Mouse (Mus musculus) hindbrain, embryonic 11.5 days (tissue): ENCODE data around the gene Ubfd1. TPM values are rescaled to one million over a fixed set of nuclear protein-coding genes. Genes with fewer than 3 reads are reported as not detected.
A peak's percentile ranks its signal among the peaks of the same experiment; 100 is the strongest.

Source experiments
- ATAC-seq: fragments of 200-750 bp; cut with Nextera tagmentation; 2 replicates; pipeline ENCODE4 v1.8.0; 2017; ENCODE audit warnings: mild to moderate bottlenecking, moderate TSS enrichment, moderate library complexity; ENCODE audit not compliant: low FRiP score
- DNase-seq: peaks from one replicate; pipeline ENCODE4 v3.0.0-alpha.2; 2015; ENCODE audit warnings: low spot score
- H3K27ac ChIP-seq: fragments of 300-500 bp; sonication (generic); 2 replicates; pipeline ENCODE4 v1.5.1; 2014; ENCODE audit warnings: mild to moderate bottlenecking, low read depth, low read length
- H3K27me3 ChIP-seq: fragments of 300-500 bp; sonication (generic); 2 replicates; pipeline ENCODE4 v1.6.1; 2014; ENCODE audit warnings: mild to moderate bottlenecking, low read length, moderate library complexity, mixed read lengths; ENCODE audit not compliant: control insufficient read depth, insufficient read depth
- H3K36me3 ChIP-seq: fragments of 300-500 bp; sonication (generic); 2 replicates; pipeline ENCODE4 v1.6.1; 2014; ENCODE audit warnings: mild to moderate bottlenecking, low read length, moderate library complexity, mixed read lengths; ENCODE audit not compliant: control insufficient read depth, insufficient read depth
- H3K4me1 ChIP-seq: fragments of 300-500 bp; sonication (generic); replicated peaks from 2 replicates; pipeline ENCODE4 v1.6.1; 2014; ENCODE audit warnings: low read length, mixed read lengths; ENCODE audit not compliant: control insufficient read depth, insufficient read depth
- H3K4me2 ChIP-seq: fragments of 300-500 bp; sonication (generic); replicated peaks from 2 replicates; pipeline ENCODE4 v1.6.1; 2014; ENCODE audit warnings: mild to moderate bottlenecking, low read depth, low read length
- H3K4me3 ChIP-seq: fragments of 300-500 bp; sonication (generic); 2 replicates; pipeline ENCODE4 v1.5.1; 2014; ENCODE audit warnings: low read depth, low read length
- H3K9ac ChIP-seq: fragments of 300-500 bp; sonication (generic); 2 replicates; pipeline ENCODE4 v1.6.1; 2014; ENCODE audit warnings: low read depth, low read length
- H3K9me3 ChIP-seq: fragments of 300-500 bp; sonication (generic); 2 replicates; pipeline ENCODE4 v1.6.1; 2016; ENCODE audit warnings: low read length; ENCODE audit not compliant: control insufficient read depth
- WGBS: fragments of 180-500 bp; shearing (Covaris S2); extraction: QIAGEN DNeasy Blood & Tissue Kit; methylation state at CpG from one replicate; pipeline ENCODE4 v1.1.7; 2014; 5-methylcytosine and 5-hydroxymethylcytosine counted together
- polyA plus RNA-seq: library from polyadenylated mRNA; unstranded; fragments of >200 nt; fragmentation: Nextera tagmentation; extraction: Ambion mirVana; gene quantifications from 2 replicates; pipeline ENCODE4 v1.2.1, GENCODE M21; 2014

Ubfd1 gene
- polyA plus RNA-seq, 1 experiment from 2014 or later = 94.1 TPM

GRCm38 (mm10) chr7:122044106-122044505 is 22.9 kb upstream of the Ubfd1 start:
- DNase-seq (no peak), ATAC-seq (no peak)
- Histone ChIP-seq H3K9ac (no peak overlapping the region), H3K9me3 (no peaks in the 10 kb centered on the region), H3K4me2 (no peak overlapping the region), H3K4me1 (no peaks in the 10 kb centered on the region), H3K27ac (no peak overlapping the region), H3K36me3 (no peaks in the 10 kb centered on the region), H3K4me3 (no peak overlapping the region), H3K27me3 (no peaks in the 10 kb centered on the region)
- 86% methylated on average over 8 of the region's 8 CpGs for WGBS

GRCm38 (mm10) chr7:122045181-122045634 is 21.8 kb upstream of the Ubfd1 start:
- H3K27me3 ChIP-seq = no peaks in the 10 kb centered on the region
- H3K4me2 ChIP-seq = no peak overlapping the region
- H3K4me1 ChIP-seq = no peaks in the 10 kb centered on the region
- no peaks in the 10 kb centered on the region for H3K9me3 ChIP-seq
- H3K27ac ChIP-seq = no peak overlapping the region
- no peak for ATAC-seq
- WGBS = 96% methylated on average over 4 of the region's 4 CpGs
- no peak overlapping the region for H3K4me3 ChIP-seq
- H3K9ac ChIP-seq = no peak overlapping the region
- H3K36me3 ChIP-seq = no peaks in the 10 kb centered on the region
- DNase-seq = no peak

- Histone ChIP-seq H3K4me1 (no peaks in the 10 kb centered on the region), H3K27ac (no peak overlapping the region), H3K4me2 (no peak overlapping the region), H3K9me3 (no peaks in the 10 kb centered on the region), H3K4me3 (no peak overlapping the region), H3K36me3 (no peaks in the 10 kb centered on the region), H3K27me3 (no peaks in the 10 kb centered on the region), H3K9ac (no peak overlapping the region)
- ATAC-seq (no peak), DNase-seq (no peak)
- 95% methylated on average over 1 of the region's 1 CpGs for WGBS
Measured at GRCm38 (mm10) chr7:122045711-122046110, 21.3 kb upstream of the Ubfd1 start.

- DNase-seq (no peak), ATAC-seq (no peak)
- H3K36me3 ChIP-seq = 0 out of 2 replicates have a peak, but pooled peaks cover 2% of the 10 kb centered on the region
- no peaks in the 10 kb centered on the region for H3K9me3 ChIP-seq
- no peak overlapping the region for H3K4me2 ChIP-seq
- H3K27ac ChIP-seq = no peak overlapping the region
- no peak overlapping the region for H3K4me3 ChIP-seq
- H3K27me3 ChIP-seq = no peaks in the 10 kb centered on the region
- H3K9ac ChIP-seq = no peak overlapping the region
- H3K4me1 ChIP-seq = no peaks in the 10 kb centered on the region
- 95% methylated on average over 2 of the region's 2 CpGs for WGBS
Measured at GRCm38 (mm10) chr7:122046813-122047212, 20.2 kb upstream of the Ubfd1 start.

GRCm38 (mm10) chr7:122048191-122048590 is 18.8 kb upstream of the Ubfd1 start:
- DNase-seq = no peak
- ATAC-seq = no peak
- no peaks in the 10 kb centered on the region for H3K9me3 ChIP-seq
- no peak overlapping the region for H3K4me2 ChIP-seq
- 0 out of 2 replicates have a peak, but pooled peaks cover 2% of the 10 kb centered on the region for H3K36me3 ChIP-seq
- H3K27ac ChIP-seq = no peak overlapping the region
- WGBS = 94% methylated on average over 9 of the region's 9 CpGs
- H3K4me3 ChIP-seq = no peak overlapping the region
- no peak overlapping the region for H3K9ac ChIP-seq
- no peaks in the 10 kb centered on the region for H3K27me3 ChIP-seq
- no peaks in the 10 kb centered on the region for H3K4me1 ChIP-seq

GRCm38 (mm10) chr7:122050834-122051233 is 16.1 kb upstream of the Ubfd1 start:
- no peak for ATAC-seq
- Histone ChIP-seq H3K9ac (no peak overlapping the region), H3K9me3 (no peaks in the 10 kb centered on the region), H3K27ac (no peak overlapping the region), H3K36me3 (0 out of 2 replicates have a peak, but pooled peaks cover 2% of the 10 kb centered on the region), H3K4me1 (no peaks in the 10 kb centered on the region), H3K4me3 (no peak overlapping the region), H3K27me3 (no peaks in the 10 kb centered on the region), H3K4me2 (no peak overlapping the region)
- DNase-seq = no peak
- 74% methylated on average over 1 of the region's 1 CpGs for WGBS

- no peaks in the 10 kb centered on the region for H3K4me1 ChIP-seq
- no peak for DNase-seq
- no peaks in the 10 kb centered on the region for H3K27me3 ChIP-seq
- H3K4me3 ChIP-seq = no peak overlapping the region
- H3K4me2 ChIP-seq = no peak overlapping the region
- no peak overlapping the region for H3K27ac ChIP-seq
- H3K9me3 ChIP-seq = no peaks in the 10 kb centered on the region
- H3K9ac ChIP-seq = no peak overlapping the region
- H3K36me3 ChIP-seq = peaks cover 4% of the 10 kb centered on the region; the same call in 1 of the 2 replicates
- 86% methylated on average over 5 of the region's 5 CpGs for WGBS
- no peak for ATAC-seq
Measured at GRCm38 (mm10) chr7:122056633-122057032, 10.3 kb upstream of the Ubfd1 start.

- Histone ChIP-seq H3K4me3 (no peak overlapping the region), H3K9me3 (no peaks in the 10 kb centered on the region), H3K4me2 (no peak overlapping the region), H3K4me1 (no peaks in the 10 kb centered on the region), H3K9ac (no peak overlapping the region), H3K27ac (no peak overlapping the region), H3K27me3 (no peaks in the 10 kb centered on the region), H3K36me3 (0 out of 2 replicates have a peak, but pooled peaks cover 3% of the 10 kb centered on the region)
- 79% methylated on average over 1 of the region's 1 CpGs for WGBS
- no peak for ATAC-seq
- no peak for DNase-seq
Measured at GRCm38 (mm10) chr7:122065656-122066055, 1.3 kb upstream of the Ubfd1 start.

GRCm38 (mm10) chr7:122066102-122066944 is 652 bp upstream of the Ubfd1 start:
- DNase-seq (no peak), ATAC-seq (no peak)
- Histone ChIP-seq H3K9ac (peak overlapping the region; percentile 97), H3K4me3 (peak overlapping the region; percentile 99), H3K9me3 (no peaks in the 10 kb centered on the region), H3K4me1 (no peaks in the 10 kb centered on the region), H3K27me3 (no peaks in the 10 kb centered on the region), H3K27ac (peak overlapping the region; percentile 91), H3K4me2 (peak overlapping the region; percentile 80), H3K36me3 (peaks cover 3% of the 10 kb centered on the region; the same call in 1 of the 2 replicates)
- WGBS = 21% methylated on average over 31 of the region's 31 CpGs
